Mouse (Mus musculus) brain, embryonic 14.5 days (tissue): ENCODE data around the gene Myo16. TPM values are rescaled to one million over a fixed set of nuclear protein-coding genes. Genes with fewer than 3 reads are reported as not detected.

ENCODE experiments used
- DNase-seq: peaks from one replicate; pipeline ENCODE4 v3.0.0-alpha.2; 2011; ENCODE audit warnings: low read depth
- CTCF ChIP-seq: fragments of 200-500 bp; IDR thresholded peaks from 2 replicates; pipeline ENCODE4 v1.5.1; 2012; ENCODE audit warnings: inconsistent platforms, mild to moderate bottlenecking, moderate library complexity, borderline replicate concordance; ENCODE audit not compliant: insufficient read depth, insufficient read length; ENCODE audit errors: extremely low read depth
- POLR2A ChIP-seq: fragments of 200-500 bp; IDR thresholded peaks from 2 replicates; pipeline ENCODE4 v1.6.1; 2012; ENCODE audit warnings: mild to moderate bottlenecking, inconsistent platforms, borderline replicate concordance; ENCODE audit not compliant: poor library complexity, insufficient read depth, insufficient read length, severe bottlenecking; ENCODE audit errors: extremely low read depth
- polyA plus RNA-seq: library from polyadenylated mRNA; depleted of rRNA; stranded (reverse); fragments of >200 nt; gene quantifications from 2 replicates; pipeline ENCODE4 v1.2.3, GENCODE M21; 2012

The Myo16 gene
- polyA plus RNA-seq, 1 experiment, result 18.8 TPM

GRCm38 (mm10) chr8:10243344-10243743 lies 89.6 kb downstream of the Myo16 start:
- TF ChIP-seq CTCF, result no peak
- no peak for TF ChIP-seq POLR2A
- no peak for DNase-seq

DNA sequence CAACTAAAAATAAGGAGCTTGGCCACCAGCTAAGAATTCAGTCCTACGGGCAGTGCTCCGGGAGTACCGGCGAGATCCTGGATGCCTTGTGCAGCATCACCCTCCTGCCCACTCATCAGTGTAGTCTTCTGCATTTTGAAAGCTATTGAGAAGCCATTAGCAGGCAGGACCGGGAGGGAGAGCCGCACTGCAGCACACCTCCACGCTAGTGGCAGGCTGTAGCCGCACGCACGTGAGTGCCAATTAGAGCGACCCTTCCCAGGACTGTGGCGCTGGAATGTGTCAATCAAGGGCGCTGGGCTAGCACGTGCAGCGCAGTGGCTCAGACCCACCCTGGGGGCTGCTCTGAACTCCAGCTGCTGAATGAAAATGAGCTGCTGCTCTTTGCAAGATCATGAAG lies 95.4 kb downstream of the Myo16 start:
- DNase-seq, result peak; percentile 82
- TF ChIP-seq POLR2A (no peak), CTCF (no peak)

DNA sequence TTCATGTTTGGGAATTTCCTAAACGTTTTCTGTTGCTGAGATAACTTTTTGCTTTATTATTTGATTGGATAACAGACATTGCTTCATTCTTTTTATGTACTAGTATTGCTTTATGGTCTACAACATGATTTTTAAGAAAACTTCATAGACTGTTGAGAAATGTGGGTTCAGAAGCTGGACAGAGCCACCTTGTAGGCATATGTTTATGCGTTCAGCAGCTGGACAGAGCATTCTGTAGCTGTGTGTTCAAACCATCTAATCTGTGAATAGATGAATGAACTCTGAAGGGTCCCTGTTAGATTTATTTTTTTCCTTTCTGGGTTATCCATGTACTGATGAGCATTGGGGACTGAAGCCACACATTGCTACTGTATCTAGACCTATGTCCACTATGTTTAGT lies 102.0 kb downstream of the Myo16 start:
- TF ChIP-seq CTCF (no peak), POLR2A (no peak)
- no peak for DNase-seq

GRCm38 (mm10) chr8:10256563-10256962 lies 102.9 kb downstream of the Myo16 start:
- no peak for DNase-seq
- TF ChIP-seq POLR2A, result no peak
- TF ChIP-seq CTCF, result no peak

DNA sequence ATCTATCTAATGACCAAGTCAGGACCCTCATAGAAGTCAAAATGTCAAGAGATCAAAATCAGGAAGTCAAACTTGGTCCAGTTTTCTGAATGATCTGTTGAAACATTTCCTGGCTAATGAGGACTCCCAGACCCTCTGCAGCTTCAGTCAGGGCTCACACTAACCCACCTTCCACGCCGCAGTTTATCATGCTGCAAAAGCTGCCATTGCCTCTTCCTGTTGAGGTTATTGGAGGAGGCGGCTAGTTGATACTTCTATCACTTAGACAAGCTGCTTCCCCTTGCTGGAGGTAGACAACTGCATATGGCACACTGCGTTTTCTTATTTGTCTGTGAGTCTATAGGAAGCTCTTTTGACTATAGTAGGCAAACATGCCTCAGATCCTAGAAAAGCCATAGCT lies 116.4 kb downstream of the Myo16 start:
- no peak for TF ChIP-seq CTCF
- no peak for TF ChIP-seq POLR2A
- DNase-seq, result no peak

DNA sequence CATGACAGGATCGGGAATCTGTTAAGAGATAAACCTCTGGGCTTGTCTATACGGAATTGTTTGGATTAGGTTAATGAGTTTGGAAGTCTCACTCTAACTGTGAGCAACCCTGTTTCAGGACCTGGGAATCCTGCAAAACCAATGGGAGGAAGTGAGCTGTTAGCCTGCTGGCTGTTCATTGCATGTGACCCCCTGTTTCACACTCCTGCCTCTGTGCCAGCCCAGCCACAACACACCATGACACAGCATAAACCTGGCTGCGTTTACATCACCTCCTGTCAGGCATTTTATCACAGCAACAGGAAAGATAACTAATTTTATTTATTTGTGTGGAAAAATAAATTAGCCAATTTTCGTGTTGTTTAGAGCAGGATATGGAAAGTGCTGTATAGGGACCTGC lies 138.9 kb downstream of the Myo16 start:
- TF ChIP-seq POLR2A (no peak), CTCF (no peak)
- no peak for DNase-seq

DNA sequence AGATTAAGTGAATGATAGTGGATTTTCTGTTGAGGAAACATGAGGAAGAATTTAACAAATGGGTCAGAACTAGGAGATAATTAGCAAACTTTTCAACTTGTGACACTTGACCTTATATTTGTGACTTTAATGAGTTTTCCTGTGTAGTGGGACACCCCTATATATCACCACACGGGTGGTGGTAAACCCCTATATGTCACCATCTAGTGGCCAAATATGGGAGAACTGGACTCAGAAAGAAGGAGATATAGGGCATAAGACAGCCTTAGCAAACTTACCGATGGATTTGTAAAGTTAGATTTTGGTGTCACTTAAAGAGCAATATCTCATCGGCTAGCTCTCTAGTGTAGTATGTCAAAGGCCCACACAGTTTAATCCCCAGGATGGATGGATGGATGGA lies 147.1 kb downstream of the Myo16 start:
- no peak for DNase-seq
- TF ChIP-seq CTCF (peak; percentile 34; the same call in 1 of the 2 replicates), POLR2A (no peak)

GRCm38 (mm10) chr8:10303061-10303460 lies 149.3 kb downstream of the Myo16 start:
- DNase-seq, result peak; percentile 66
- TF ChIP-seq POLR2A, result no peak
- TF ChIP-seq CTCF, result no peak

DNA sequence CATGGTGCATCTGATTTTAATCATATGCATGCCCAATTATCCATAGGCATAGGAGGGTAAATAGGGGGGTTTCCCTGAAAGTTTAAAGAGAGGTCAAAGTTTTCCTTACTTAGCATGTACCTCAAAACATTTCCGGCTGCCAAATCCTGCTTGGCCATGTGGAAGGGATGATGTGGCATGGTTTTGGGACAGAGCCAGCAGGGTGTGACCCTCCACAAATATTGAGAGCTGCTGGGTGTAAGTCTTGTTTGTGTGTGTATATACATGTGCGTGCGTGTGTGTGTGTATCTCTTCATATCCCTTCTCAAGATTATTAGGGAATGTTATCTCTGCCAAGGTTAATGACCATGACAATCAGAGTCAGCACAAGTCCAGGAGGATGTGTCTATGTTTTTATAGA lies 150.3 kb downstream of the Myo16 start:
- TF ChIP-seq POLR2A, result no peak
- no peak for TF ChIP-seq CTCF
- no peak for DNase-seq

GRCm38 (mm10) chr8:10304721-10305120 lies 151.0 kb downstream of the Myo16 start:
- DNase-seq, result peak; percentile 51

GRCm38 (mm10) chr8:10307345-10307744 lies 153.6 kb downstream of the Myo16 start:
- DNase-seq, result no peak
- TF ChIP-seq CTCF, result no peak
- TF ChIP-seq POLR2A, result no peak

More at GRCm38 (mm10) chr8:10304721-10305120, 151.0 kb downstream of the Myo16 start:
- TF ChIP-seq CTCF (no peak), POLR2A (no peak)

- TF ChIP-seq CTCF (no peak), POLR2A (no peak)
- DNase-seq, result peak; percentile 63
These were observed 154.2 kb downstream of the Myo16 start for GRCm38 (mm10) chr8:10307770-10308476.

DNA sequence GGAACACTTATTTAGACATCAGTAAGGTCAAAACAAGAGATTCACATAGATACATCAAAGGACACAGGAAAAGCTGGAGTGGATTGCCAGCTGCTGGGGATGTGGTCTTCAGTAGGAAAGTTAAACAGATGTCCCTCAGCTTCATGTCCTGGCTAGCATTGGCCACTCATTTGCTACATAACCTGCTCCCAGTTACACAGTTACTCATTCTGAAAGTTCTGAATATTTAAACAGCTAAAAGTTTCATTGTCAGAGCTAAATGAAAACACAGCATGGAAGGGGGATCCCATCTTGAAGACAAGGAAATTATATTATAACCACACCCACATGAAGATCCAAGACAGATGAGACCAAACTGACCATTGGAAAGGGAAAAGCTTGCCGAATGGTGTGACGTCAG lies 156.8 kb downstream of the Myo16 start:
- TF ChIP-seq CTCF (no peak), POLR2A (no peak)
- DNase-seq, result no peak

GRCm38 (mm10) chr8:10312316-10312715 lies 158.6 kb downstream of the Myo16 start:
- DNase-seq, result peak; percentile 33
- TF ChIP-seq CTCF (no peak), POLR2A (no peak)

DNA sequence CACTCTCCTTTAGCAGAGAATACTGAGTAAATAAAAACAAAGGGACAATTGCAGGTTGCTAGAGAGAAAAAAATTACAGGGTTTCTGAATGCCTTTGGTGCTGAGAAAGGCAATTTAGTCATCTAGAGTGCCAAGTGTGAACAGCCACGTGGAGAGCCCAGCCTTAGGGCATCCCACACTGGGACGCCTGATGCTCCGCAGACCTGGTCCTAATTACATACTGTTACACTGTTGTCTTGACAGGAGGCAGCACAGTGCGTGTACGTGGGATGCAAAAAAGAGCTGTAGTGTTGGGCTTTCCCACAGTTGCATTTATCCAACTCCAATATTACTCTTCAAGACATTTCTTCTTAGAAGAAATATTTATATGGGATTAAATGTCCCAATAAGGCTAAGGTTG lies 162.5 kb downstream of the Myo16 start:
- TF ChIP-seq CTCF (no peak), POLR2A (no peak)

GRCm38 (mm10) chr8:10318103-10318502 lies 164.4 kb downstream of the Myo16 start:
- TF ChIP-seq POLR2A, result no peak
- TF ChIP-seq CTCF, result no peak
- DNase-seq, result peak; percentile 45

More for the DNA sequence above, 162.5 kb downstream of the Myo16 start:
- DNase-seq, result peak; percentile 38
